Mouse (Mus musculus): Measurements from ENCODE around the gene Tle2.

Tle2 gene

GRCm38 (mm10) chr10:81608308-81608707 lies 33.9 kb downstream of the Tle2 start:
- peaks cover 28% of the 10 kb centered on the region for H3K36me3 ChIP-seq (ENCODE audit: insufficient read depth, low read length)
- H3K4me3 ChIP-seq (replicated peaks; ENCODE audit: low read length), result no peak overlapping the region
- no peaks in the 10 kb centered on the region for H3K27me3 ChIP-seq (ENCODE audit: insufficient read depth, low read length)
- TF ChIP-seq CTCF (conservative IDR thresholded peaks at IDR 0.05; ENCODE audit: low read length) (no peak; the same call in 1 of the 2 replicates), NANOG (IDR thresholded peaks at IDR 0.05; ENCODE audit: borderline replicate concordance, low read length) (no peak), POU5F1 (IDR thresholded peaks at IDR 0.05; ENCODE audit: borderline replicate concordance, low read length) (no peak)
- H3K9me3 ChIP-seq (ENCODE audit: low read length), result peaks cover 30% of the 10 kb centered on the region
- peaks cover 43% of the 10 kb centered on the region for H3K4me1 ChIP-seq (replicated peaks; ENCODE audit: low read depth, low read length)

GRCm38 (mm10) chr10:81612779-81613178 lies 38.4 kb downstream of the Tle2 start:
- Histone ChIP-seq H3K9me3 (ENCODE audit: low read length) (peaks cover 30% of the 10 kb centered on the region), H3K4me1 (replicated peaks; ENCODE audit: low read depth, low read length) (peaks cover 62% of the 10 kb centered on the region), H3K27me3 (ENCODE audit: insufficient read depth, low read length) (no peaks in the 10 kb centered on the region), H3K4me3 (replicated peaks; ENCODE audit: low read length) (peak overlapping the region; percentile 30; the same call in 1 of the 2 replicates), H3K36me3 (ENCODE audit: insufficient read depth, low read length) (peaks cover 24% of the 10 kb centered on the region)
- TF ChIP-seq CTCF (conservative IDR thresholded peaks at IDR 0.05; ENCODE audit: low read length) (no peak), POU5F1 (IDR thresholded peaks at IDR 0.05; ENCODE audit: borderline replicate concordance, low read length) (no peak), NANOG (IDR thresholded peaks at IDR 0.05; ENCODE audit: borderline replicate concordance, low read length) (no peak)

GRCm38 (mm10) chr10:81615486-81615885 lies 41.1 kb downstream of the Tle2 start:
- Histone ChIP-seq H3K36me3 (ENCODE audit: insufficient read depth, low read length) (0 out of 2 replicates have a peak, but pooled peaks cover 3% of the 10 kb centered on the region), H3K4me3 (replicated peaks; ENCODE audit: low read length) (peak overlapping the region; percentile 30), H3K27me3 (ENCODE audit: insufficient read depth, low read length) (no peaks in the 10 kb centered on the region), H3K9me3 (ENCODE audit: low read length) (peaks cover 8% of the 10 kb centered on the region; the same call in 1 of the 2 replicates), H3K4me1 (replicated peaks; ENCODE audit: low read depth, low read length) (peaks cover 74% of the 10 kb centered on the region)
- TF ChIP-seq POU5F1 (IDR thresholded peaks at IDR 0.05; ENCODE audit: borderline replicate concordance, low read length) (no peak), NANOG (IDR thresholded peaks at IDR 0.05; ENCODE audit: borderline replicate concordance, low read length) (no peak), CTCF (conservative IDR thresholded peaks at IDR 0.05; ENCODE audit: low read length) (no peak)

GRCm38 (mm10) chr10:81619976-81620375 lies 45.6 kb downstream of the Tle2 start:
- no peaks in the 10 kb centered on the region for H3K27me3 ChIP-seq (ENCODE audit: insufficient read depth, low read length)
- H3K4me3 ChIP-seq (replicated peaks; ENCODE audit: low read length), result no peak overlapping the region
- TF ChIP-seq POU5F1 (IDR thresholded peaks at IDR 0.05; ENCODE audit: borderline replicate concordance, low read length) (no peak), NANOG (IDR thresholded peaks at IDR 0.05; ENCODE audit: borderline replicate concordance, low read length) (no peak), CTCF (conservative IDR thresholded peaks at IDR 0.05; ENCODE audit: low read length) (no peak)
- H3K36me3 ChIP-seq (ENCODE audit: insufficient read depth, low read length), result peaks cover 39% of the 10 kb centered on the region
- no peaks in the 10 kb centered on the region for H3K9me3 ChIP-seq (ENCODE audit: low read length)
- H3K4me1 ChIP-seq (replicated peaks; ENCODE audit: low read depth, low read length), result peaks cover 86% of the 10 kb centered on the region

GRCm38 (mm10) chr10:81620786-81621185 lies 46.4 kb downstream of the Tle2 start:
- Histone ChIP-seq H3K4me3 (replicated peaks; ENCODE audit: low read length) (no peak overlapping the region), H3K4me1 (replicated peaks; ENCODE audit: low read depth, low read length) (peaks cover 86% of the 10 kb centered on the region), H3K27me3 (ENCODE audit: insufficient read depth, low read length) (no peaks in the 10 kb centered on the region), H3K36me3 (ENCODE audit: insufficient read depth, low read length) (peaks cover 47% of the 10 kb centered on the region), H3K9me3 (ENCODE audit: low read length) (no peaks in the 10 kb centered on the region)
- no peak for TF ChIP-seq CTCF (conservative IDR thresholded peaks at IDR 0.05; ENCODE audit: low read length)
- no peak for TF ChIP-seq POU5F1 (IDR thresholded peaks at IDR 0.05; ENCODE audit: borderline replicate concordance, low read length)
- no peak for TF ChIP-seq NANOG (IDR thresholded peaks at IDR 0.05; ENCODE audit: borderline replicate concordance, low read length)

- TF ChIP-seq CTCF (conservative IDR thresholded peaks at IDR 0.05; ENCODE audit: low read length) (no peak), NANOG (IDR thresholded peaks at IDR 0.05; ENCODE audit: borderline replicate concordance, low read length) (no peak), POU5F1 (IDR thresholded peaks at IDR 0.05; ENCODE audit: borderline replicate concordance, low read length) (no peak)
- no peaks in the 10 kb centered on the region for H3K27me3 ChIP-seq (ENCODE audit: insufficient read depth, low read length)
These were observed 49.1 kb downstream of the Tle2 start for GRCm38 (mm10) chr10:81623441-81623840.

GRCm38 (mm10) chr10:81626101-81626993 lies 52.0 kb downstream of the Tle2 start:
- H3K4me3 ChIP-seq (replicated peaks; ENCODE audit: low read length), result peak overlapping the region; percentile 85
- TF ChIP-seq CTCF (conservative IDR thresholded peaks at IDR 0.05; ENCODE audit: low read length), result no peak
- TF ChIP-seq NANOG (IDR thresholded peaks at IDR 0.05; ENCODE audit: borderline replicate concordance, low read length), result no peak
- TF ChIP-seq POU5F1 (IDR thresholded peaks at IDR 0.05; ENCODE audit: borderline replicate concordance, low read length), result no peak
- H3K4me1 ChIP-seq (replicated peaks; ENCODE audit: low read depth, low read length), result peaks cover 90% of the 10 kb centered on the region
- peaks cover 37% of the 10 kb centered on the region for H3K36me3 ChIP-seq (ENCODE audit: insufficient read depth, low read length)
- no peaks in the 10 kb centered on the region for H3K9me3 ChIP-seq (ENCODE audit: low read length)
- no peaks in the 10 kb centered on the region for H3K27me3 ChIP-seq (ENCODE audit: insufficient read depth, low read length)

More at GRCm38 (mm10) chr10:81623441-81623840, 49.1 kb downstream of the Tle2 start:
- Histone ChIP-seq H3K36me3 (ENCODE audit: insufficient read depth, low read length) (peaks cover 48% of the 10 kb centered on the region), H3K9me3 (ENCODE audit: low read length) (no peaks in the 10 kb centered on the region), H3K4me1 (replicated peaks; ENCODE audit: low read depth, low read length) (peaks cover 82% of the 10 kb centered on the region), H3K4me3 (replicated peaks; ENCODE audit: low read length) (peak overlapping the region; percentile 59)

- H3K4me1 ChIP-seq (replicated peaks; ENCODE audit: low read depth, low read length), result peaks cover 83% of the 10 kb centered on the region
- TF ChIP-seq CTCF (conservative IDR thresholded peaks at IDR 0.05; ENCODE audit: low read length) (no peak), NANOG (IDR thresholded peaks at IDR 0.05; ENCODE audit: borderline replicate concordance, low read length) (no peak), POU5F1 (IDR thresholded peaks at IDR 0.05; ENCODE audit: borderline replicate concordance, low read length) (no peak)
These were observed 52.9 kb downstream of the Tle2 start, which contains the start of gene Sirt6 for GRCm38 (mm10) chr10:81626994-81627835. TSS of gene Sirt6 (minus strand) at chr10:81627797.

More at GRCm38 (mm10) chr10:81626994-81627835, 52.9 kb downstream of the Tle2 start, which contains the start of gene Sirt6:
- H3K27me3 ChIP-seq (ENCODE audit: insufficient read depth, low read length), result no peaks in the 10 kb centered on the region
- peak within 1 kb of the TSS; percentile 85 for H3K4me3 ChIP-seq (replicated peaks; ENCODE audit: low read length)
- peaks cover 29% of the 10 kb centered on the region for H3K36me3 ChIP-seq (ENCODE audit: insufficient read depth, low read length)
- no peaks in the 10 kb centered on the region for H3K9me3 ChIP-seq (ENCODE audit: low read length)

Measured in E14TG2a.4 (cell line).